Mouse (Mus musculus) embryo, embryonic 10.5 days (tissue): ENCODE results near the gene Cdc42bpa.

Experiments
- DNase-seq: peaks from one replicate; pipeline ENCODE4 v3.0.0-alpha.2; 2015; ENCODE audit warnings: low spot score

Gene Cdc42bpa

DNA sequence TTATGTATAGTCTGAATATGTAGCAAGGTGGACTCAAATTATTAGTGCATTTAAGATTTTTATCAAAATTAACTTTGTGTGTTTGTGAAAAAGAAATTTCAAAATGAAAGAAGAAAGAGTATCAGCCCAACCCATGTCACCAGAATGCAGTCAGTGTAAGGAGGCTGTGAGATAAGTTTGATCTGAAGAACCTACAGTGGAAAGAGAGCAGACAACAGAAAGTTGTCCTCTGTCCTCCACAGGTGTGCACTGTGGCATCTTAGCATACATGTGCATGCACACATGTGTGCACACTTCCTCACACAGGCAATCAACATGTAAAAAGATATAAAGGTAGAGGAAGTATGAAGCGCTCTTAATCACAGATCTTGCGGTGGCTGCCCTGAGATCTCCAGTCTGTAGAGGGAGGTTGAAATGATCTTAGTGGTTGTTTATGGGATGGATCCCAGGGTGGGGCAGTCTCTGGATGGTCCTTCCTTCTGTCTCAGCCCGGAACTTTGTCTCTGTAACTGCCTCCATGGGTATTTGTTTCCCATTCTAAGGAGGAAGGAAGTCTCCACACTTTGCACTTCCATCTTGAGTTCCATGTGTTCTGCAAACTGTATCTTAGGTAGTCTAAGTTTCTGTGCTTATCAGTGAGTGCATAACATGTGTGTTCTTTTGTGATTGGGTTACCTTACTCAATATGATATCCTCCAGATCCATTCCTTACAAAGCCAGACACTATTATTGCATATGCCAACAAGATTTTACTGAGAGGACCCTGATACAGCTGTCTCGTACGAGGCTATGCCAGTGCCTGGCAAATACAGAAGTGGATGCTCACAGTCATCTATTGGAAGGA is 71.7 kb downstream of the Cdc42bpa start:
- no peak for DNase-seq

DNA sequence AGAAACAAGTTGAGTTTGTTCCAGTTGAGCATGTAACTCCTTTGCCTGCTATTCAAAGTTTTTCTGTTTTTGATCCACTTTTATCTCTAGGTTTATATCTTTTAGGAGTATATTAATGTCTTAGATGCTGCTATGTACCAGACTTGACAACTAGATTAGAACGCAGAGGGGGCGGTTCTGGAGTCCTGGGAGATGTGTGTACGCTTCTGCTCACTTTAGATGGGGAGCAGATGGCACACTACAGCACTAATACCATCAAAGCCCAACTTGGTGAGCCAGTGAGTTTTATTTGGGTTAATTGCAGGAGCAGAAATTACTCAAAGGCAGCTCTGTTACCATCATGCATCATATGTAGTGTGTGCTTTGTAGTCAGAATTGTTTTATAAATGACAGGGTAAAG is 77.2 kb downstream of the Cdc42bpa start:
- no peak for DNase-seq

- DNase-seq = no peak
Observed at GRCm38 (mm10) chr1:180044160-180044559, 83.9 kb downstream of the Cdc42bpa start.

DNA sequence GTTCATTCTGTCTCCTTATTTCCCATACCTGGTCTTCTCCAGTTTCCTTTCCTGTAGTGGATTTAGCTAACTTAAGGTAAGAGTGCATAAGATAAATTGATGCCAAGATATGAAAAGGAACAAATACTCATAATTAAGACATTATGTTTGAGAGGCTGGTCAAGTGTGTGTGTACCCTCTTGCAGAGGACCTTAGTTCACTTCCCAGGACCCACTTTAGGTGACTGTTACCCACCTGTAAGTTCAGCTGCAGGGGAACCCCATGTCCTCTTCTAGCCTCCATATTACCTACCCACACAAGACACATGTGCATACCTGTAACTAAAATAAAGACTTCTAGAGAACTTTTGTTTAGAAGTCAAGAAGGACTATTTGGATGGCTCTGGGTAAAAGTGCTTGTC is 84.9 kb downstream of the Cdc42bpa start:
- DNase-seq = no peak

GRCm38 (mm10) chr1:180089176-180089575 is 128.9 kb downstream of the Cdc42bpa start:
- DNase-seq = no peak

- no peak for DNase-seq
Observed at GRCm38 (mm10) chr1:180098426-180098825, 138.2 kb downstream of the Cdc42bpa start.

GRCm38 (mm10) chr1:180104567-180104966 is 144.3 kb downstream of the Cdc42bpa start:
- DNase-seq = no peak

DNA sequence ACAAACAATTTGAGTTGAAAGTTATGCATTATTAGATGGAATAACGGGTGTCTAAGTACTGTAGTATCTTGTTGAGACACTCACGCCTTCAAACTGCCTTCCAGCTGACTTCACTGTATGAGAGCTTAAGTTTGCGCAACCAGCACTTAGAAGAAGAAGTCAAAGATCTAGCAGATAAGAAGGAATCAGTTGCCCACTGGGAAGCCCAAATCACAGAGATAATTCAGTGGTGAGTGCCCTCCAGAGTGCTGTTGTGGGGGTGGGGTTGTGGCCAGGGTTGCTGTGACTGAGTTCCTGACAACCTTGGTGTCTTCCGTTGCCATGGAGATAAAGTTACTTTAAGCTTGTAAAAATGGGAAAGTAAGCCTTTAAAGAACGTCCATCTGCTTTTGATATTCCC is 148.8 kb downstream of the Cdc42bpa start:
- DNase-seq = no peak

DNA sequence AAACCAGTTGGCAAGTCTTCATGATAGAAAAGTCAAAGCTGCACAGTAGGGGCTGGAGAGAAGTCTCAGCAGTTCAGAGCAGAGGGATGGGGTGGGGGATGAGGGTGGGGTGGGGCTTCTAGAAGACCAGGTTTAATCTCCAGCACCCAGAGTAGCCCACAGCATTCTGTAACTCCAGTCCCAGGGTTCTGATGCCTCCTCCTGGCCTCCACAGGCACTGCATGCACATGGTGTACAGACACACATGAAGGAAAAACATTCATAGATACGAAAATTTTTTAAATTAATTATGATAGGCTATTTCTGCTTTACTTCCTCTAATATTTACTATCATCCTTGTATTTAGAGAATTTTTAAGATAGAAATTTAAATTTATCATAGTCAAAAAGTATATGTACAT is 156.3 kb downstream of the Cdc42bpa start:
- peak; percentile 51 for DNase-seq

GRCm38 (mm10) chr1:180118233-180118632 is 158.0 kb downstream of the Cdc42bpa start:
- DNase-seq = no peak

DNA sequence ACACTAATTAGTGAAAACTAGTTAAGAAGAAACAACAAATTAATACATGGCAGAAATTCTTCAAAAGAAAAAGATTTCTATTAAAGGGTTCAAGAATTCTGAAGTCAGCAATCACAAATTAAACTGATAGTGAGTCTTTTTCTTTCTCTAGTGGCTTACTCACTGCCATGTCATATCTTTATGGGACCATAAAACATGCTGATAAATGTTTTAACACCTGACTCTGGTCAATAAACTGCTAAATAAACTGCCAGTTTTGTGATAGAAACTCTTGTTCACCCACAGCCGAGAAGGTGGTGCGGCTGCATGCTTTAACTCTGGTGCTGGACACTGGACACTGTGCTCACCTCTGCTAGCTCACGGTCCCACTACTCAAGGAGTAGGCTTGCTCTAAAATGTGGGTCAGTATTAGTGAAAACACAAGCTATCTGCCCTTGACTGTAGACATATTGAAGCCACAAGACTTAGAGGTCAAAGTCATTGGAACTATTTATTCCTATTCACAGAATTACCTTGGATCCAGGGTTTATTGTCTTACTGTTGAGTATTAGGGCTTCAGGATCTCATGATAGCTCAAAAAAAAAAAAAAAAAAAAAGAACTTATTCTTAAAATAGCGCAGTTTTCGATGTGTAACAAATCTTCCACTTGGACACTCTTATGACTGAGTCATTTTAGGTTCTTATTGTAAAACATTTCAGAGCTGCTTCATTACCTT is 168.0 kb downstream of the Cdc42bpa start:
- no peak for DNase-seq

- DNase-seq = no peak
Observed at GRCm38 (mm10) chr1:180131402-180131801, 171.1 kb downstream of the Cdc42bpa start.

DNA sequence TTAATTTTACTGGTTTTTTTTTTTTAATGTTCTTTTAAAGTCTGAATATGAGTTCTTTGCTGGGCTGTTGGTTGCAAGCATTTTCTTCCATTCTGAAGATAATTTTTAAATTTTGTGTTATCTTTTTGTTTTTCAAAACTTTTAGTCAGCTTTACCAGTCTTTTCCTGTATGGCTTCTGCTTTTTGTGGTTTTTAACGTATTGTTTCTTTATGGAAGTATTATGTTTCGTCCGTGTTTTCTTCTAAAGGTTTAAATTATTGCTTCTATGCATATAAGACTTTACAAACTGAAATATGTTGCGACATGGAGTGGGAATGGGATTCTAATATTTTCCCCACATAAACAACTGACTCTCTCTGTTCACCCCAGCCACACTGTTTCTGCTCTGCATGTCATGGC is 171.9 kb downstream of the Cdc42bpa start:
- DNase-seq = no peak

GRCm38 (mm10) chr1:180139158-180139557 is 178.9 kb downstream of the Cdc42bpa start:
- peak; percentile 41 for DNase-seq

DNA sequence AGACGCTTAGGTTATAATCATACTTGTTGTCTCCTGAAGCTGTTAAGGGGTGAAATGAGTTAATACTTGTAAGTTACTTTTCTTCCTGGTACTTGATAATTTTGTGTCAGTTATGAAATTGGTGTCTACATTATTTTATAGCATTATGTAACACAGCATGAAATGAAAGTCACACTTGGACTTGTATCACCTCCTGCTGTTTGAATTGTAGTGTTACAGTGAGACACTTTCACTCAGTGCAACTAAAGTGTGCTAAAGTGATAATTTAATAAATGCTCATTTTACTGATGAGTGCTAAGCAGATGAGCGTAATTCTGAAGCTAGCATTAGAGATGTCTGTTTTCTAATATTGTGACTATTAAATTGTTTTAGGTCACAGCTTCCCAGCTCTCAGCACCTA is 180.7 kb downstream of the Cdc42bpa start:
- DNase-seq = no peak

GRCm38 (mm10) chr1:180148036-180148435 is 187.8 kb downstream of the Cdc42bpa start:
- DNase-seq = peak; percentile 16

DNA sequence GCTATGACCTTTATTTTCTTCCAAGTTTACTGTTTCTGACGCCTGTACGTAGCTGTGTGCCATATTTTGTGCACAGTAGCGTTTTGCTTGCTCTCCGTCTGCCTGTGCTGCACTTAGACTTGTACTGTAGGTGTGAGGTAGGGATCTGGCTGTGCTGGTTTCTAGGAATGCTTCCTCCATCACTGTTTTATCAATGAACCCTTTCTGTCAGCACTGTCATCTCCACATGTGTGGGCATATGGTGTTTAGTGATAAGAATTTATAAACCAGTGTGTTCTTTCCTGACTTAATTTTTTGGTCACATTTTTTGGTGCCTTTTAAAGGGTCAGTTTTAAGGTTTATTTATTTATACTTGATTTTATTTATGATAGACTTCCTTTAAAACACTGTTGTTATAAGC is 188.3 kb downstream of the Cdc42bpa start:
- DNase-seq = no peak

- peak; percentile 17 for DNase-seq
Observed at GRCm38 (mm10) chr1:180151191-180151590, 190.9 kb downstream of the Cdc42bpa start.

GRCm38 (mm10) chr1:180158648-180159047 is 198.4 kb downstream of the Cdc42bpa start:
- no peak for DNase-seq

GRCm38 (mm10) chr1:180160545-180160944 is 200.3 kb downstream of the Cdc42bpa start:
- DNase-seq = no peak

DNA sequence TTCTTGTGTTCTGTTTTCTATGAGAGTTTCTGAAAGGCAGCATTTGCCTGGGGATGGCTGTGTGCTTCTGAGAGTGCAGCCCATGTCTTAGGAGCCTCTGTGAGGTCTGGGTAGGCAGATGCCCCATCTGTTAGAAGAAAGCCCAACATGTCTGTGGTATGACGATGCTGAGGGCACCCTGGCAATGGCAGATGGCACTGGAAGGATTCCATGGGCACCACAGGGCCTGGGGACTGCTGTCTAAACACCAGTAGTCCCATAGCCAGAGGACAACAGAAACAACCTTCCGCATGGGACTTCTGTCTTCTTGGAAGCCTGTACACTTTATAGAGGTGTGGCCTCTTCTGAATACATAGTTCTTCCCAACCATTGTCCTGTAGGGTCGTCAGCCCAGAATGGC is 200.9 kb downstream of the Cdc42bpa start:
- no peak for DNase-seq

DNA sequence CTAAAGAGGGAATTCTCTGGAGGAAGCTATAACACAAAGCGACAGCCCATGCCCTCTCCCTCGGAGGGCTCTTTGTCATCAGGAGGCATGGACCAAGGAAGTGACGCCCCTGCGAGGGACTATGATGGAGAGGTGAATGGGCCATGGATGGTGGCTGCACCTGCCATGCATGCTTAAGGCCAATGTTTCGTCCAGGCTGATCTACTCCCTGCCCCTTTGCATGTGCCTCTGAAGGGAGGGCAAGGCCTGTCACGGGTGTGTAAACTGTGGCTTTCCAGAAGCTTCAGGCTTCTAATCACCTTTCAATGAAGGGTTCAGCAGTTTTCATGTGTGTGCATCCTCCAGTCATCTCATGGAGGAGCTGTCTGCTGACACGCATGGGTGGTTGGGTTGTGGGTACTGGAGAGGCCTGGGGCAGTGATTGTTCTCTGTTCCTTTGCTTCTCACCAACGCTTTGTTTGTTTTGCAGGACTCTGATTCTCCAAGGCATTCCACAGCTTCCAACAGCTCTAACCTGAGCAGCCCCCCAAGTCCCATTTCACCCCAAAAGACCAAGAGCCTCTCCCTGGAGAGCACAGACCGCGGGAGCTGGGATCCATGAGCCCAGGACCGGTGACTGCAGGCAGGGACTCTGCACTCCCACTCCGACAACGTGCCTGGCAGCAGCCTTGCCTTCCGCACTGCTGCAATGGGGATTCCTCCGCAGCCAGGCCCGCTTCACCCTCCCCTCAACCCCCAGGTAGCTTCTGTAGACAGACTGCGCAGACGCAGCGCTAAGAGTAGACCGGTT is 201.5 kb downstream of the Cdc42bpa start:
- no peak for DNase-seq

DNA sequence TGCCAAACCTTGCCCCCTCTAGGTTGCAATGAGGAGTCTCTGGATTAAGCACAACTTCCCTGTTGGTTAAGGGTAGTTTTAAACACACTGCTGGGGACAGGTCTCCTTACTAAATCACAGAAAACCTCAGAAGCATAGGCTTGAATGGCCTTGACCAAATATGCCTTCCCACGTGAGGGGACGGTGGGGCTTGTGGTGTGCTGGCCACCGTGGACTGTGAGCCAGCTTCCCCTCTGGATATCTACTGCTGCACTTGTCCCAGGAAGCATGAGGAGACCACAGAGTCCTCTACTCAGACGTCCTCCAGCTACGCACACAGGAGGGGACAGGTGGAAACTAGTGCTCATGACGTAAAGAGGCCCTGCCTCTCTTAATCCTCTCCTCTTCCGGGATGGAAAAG is 202.7 kb downstream of the Cdc42bpa start:
- DNase-seq = no peak
